Mouse (Mus musculus) myocyte (in vitro differentiated cells): ENCODE data around the gene Cd84. TPM values are rescaled to one million over a fixed set of nuclear protein-coding genes. Genes with fewer than 3 reads are reported as not detected.

Experiments used
- H3K27me3 ChIP-seq: one replicate; pipeline ENCODE4 v1.6.1; 2011; ENCODE audit not compliant: control insufficient read depth, insufficient read depth, insufficient read length
- H3K36me3 ChIP-seq: one replicate; pipeline ENCODE4 v1.6.1; 2011; ENCODE audit not compliant: control insufficient read depth, insufficient read depth
- H3K4me2 ChIP-seq: one replicate; pipeline ENCODE4 v1.6.1; 2011; ENCODE audit warnings: low read depth, control low read depth
- H3K4me3 ChIP-seq: one replicate; pipeline ENCODE4 v1.5.1; 2011; ENCODE audit warnings: mild to moderate bottlenecking, control low read depth, moderate library complexity
- H3K79me2 ChIP-seq: one replicate; pipeline ENCODE4 v1.6.1; 2011; ENCODE audit not compliant: control insufficient read depth, insufficient read depth
- H3ac ChIP-seq: one replicate; pipeline ENCODE4 v1.6.1; 2011; ENCODE audit not compliant: control insufficient read depth, insufficient read length
- CEBPB ChIP-seq: IDR thresholded peaks from 2 replicates; pipeline ENCODE4 v1.6.1; 2011; ENCODE audit warnings: mild to moderate bottlenecking, moderate library complexity; ENCODE audit not compliant: poor library complexity, insufficient read depth, severe bottlenecking
- E2F4 ChIP-seq: IDR thresholded peaks from one replicate; pipeline ENCODE4 v1.6.1; 2011; ENCODE audit warnings: mild to moderate bottlenecking, control low read depth, moderate library complexity; ENCODE audit not compliant: insufficient read depth
- MAX ChIP-seq: IDR thresholded peaks from one replicate; pipeline ENCODE4 v1.6.1; 2011; ENCODE audit warnings: low read depth, mild to moderate bottlenecking, control low read depth
- MYOD1 ChIP-seq, 3 experiments: IDR thresholded peaks; one replicate each; pipeline ENCODE4 v1.6.1; 2011; ENCODE audit warnings: control low read depth in 2 of 3, low read depth in 2 of 3, mild to moderate bottlenecking in 2 of 3, moderate library complexity in 1 of 3; ENCODE audit not compliant: insufficient read length in 2 of 3, control insufficient read depth in 1 of 3
- MYOG ChIP-seq, 3 experiments: IDR thresholded peaks; one replicate each; pipeline ENCODE4 v1.6.1; 2011; ENCODE audit warnings: control low read depth in 2 of 3, low read depth in 2 of 3, mild to moderate bottlenecking in 2 of 3; ENCODE audit not compliant: insufficient read length in 2 of 3, control insufficient read depth in 1 of 3, insufficient read depth in 1 of 3
- POLR2A ChIP-seq: IDR thresholded peaks from one replicate; pipeline ENCODE4 v1.6.1; 2011; ENCODE audit warnings: low read depth, mild to moderate bottlenecking, control low read depth, moderate library complexity; ENCODE audit not compliant: insufficient read length
- POLR2AphosphoS2 ChIP-seq: IDR thresholded peaks from one replicate; pipeline ENCODE4 v1.6.1; 2011; ENCODE audit warnings: low read depth, control low read depth; ENCODE audit not compliant: insufficient read length
- REST ChIP-seq: IDR thresholded peaks from one replicate; pipeline ENCODE4 v1.6.1; 2011; ENCODE audit warnings: mild to moderate bottlenecking, control low read depth, moderate library complexity; ENCODE audit not compliant: insufficient read depth, insufficient read length
- SRF ChIP-seq: IDR thresholded peaks from one replicate; pipeline ENCODE4 v1.6.1; 2011; ENCODE audit warnings: low read depth; ENCODE audit not compliant: control insufficient read depth, insufficient read length
- TCF12 ChIP-seq: IDR thresholded peaks from one replicate; pipeline ENCODE4 v1.6.1; 2011; ENCODE audit warnings: mild to moderate bottlenecking, control low read depth; ENCODE audit not compliant: poor library complexity, insufficient read depth, severe bottlenecking
- TCF3 ChIP-seq: IDR thresholded peaks from one replicate; pipeline ENCODE4 v1.6.1; 2011; ENCODE audit warnings: low read depth, control low read depth; ENCODE audit not compliant: insufficient read length
- USF1 ChIP-seq: IDR thresholded peaks from one replicate; pipeline ENCODE4 v1.6.1; 2011; ENCODE audit warnings: low read depth, mild to moderate bottlenecking, control low read depth, moderate library complexity
- polyA plus RNA-seq: library from polyadenylated mRNA; unstranded; fragments of >200 nt; fragmentation: generic; extraction: Trizol; gene quantifications from one replicate; pipeline ENCODE4 v1.2.1, GENCODE M21; 2012; ENCODE audit warnings: missing spikeins

The Cd84 gene
- polyA plus RNA-seq, 1 experiment = not detected

DNA sequence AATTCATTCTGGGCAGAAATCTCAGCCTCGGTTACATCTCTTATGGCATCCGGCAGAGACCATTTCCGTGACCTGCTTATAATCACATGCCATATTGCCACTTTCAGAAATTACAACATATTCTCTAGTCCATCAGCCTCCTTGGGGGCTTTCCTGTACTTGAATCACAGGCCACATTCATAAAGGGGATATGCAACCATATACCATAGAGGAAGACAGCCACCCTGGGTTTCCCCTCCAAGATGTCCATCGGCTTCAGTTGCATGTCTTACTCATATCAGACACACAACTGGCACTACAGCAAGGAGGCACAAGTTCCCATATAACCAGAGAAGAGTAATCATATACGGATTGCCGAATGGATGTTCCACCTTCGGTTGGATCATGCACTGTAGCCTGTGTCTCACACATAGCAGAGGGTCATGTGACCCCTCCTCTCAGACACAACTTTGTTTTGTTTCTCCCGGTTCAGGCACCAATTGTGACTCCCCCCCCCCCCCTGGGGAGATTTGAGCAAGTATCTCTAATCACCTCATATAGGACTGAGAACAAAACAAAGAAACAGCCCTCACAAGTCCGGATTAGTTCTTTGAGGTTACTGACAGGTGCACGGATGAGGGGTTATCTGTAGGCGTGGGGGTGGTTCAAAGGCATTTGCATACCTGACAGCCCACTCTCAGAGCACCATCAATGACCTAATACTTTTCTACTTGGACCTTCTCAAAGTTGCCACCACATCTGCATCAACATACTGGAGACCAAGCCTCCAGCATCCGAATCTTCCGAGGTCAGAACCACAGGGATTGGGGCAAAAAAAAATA lies 76.4 kb downstream of the Cd84 start:
- Histone ChIP-seq H3K4me2 (no peak overlapping the region), H3K79me2 (no peaks in the 10 kb centered on the region), H3ac (no peak overlapping the region), H3K27me3 (no peaks in the 10 kb centered on the region), H3K36me3 (no peaks in the 10 kb centered on the region), H3K4me3 (no peak overlapping the region)
- TF ChIP-seq USF1 = no peak
- TF ChIP-seq TCF12 = no peak
- TF ChIP-seq TCF3 = no peak
- TF ChIP-seq MAX = no peak
- no peak for TF ChIP-seq MYOG (IDR thresholded peaks at IDR 0.05; ENCODE audit: control insufficient read depth in 1 of 3, insufficient read depth in 1 of 3, insufficient read length in 2 of 3, low read depth in 2 of 3)
- no peak for TF ChIP-seq MYOD1 (IDR thresholded peaks at IDR 0.05; ENCODE audit: control insufficient read depth in 1 of 3, insufficient read length in 2 of 3, low read depth in 2 of 3)
- TF ChIP-seq REST = no peak
- TF ChIP-seq E2F4 = no peak
- TF ChIP-seq POLR2A = no peak
- TF ChIP-seq CEBPB = no peak
- TF ChIP-seq SRF = no peak
- TF ChIP-seq POLR2AphosphoS2 = no peak

DNA sequence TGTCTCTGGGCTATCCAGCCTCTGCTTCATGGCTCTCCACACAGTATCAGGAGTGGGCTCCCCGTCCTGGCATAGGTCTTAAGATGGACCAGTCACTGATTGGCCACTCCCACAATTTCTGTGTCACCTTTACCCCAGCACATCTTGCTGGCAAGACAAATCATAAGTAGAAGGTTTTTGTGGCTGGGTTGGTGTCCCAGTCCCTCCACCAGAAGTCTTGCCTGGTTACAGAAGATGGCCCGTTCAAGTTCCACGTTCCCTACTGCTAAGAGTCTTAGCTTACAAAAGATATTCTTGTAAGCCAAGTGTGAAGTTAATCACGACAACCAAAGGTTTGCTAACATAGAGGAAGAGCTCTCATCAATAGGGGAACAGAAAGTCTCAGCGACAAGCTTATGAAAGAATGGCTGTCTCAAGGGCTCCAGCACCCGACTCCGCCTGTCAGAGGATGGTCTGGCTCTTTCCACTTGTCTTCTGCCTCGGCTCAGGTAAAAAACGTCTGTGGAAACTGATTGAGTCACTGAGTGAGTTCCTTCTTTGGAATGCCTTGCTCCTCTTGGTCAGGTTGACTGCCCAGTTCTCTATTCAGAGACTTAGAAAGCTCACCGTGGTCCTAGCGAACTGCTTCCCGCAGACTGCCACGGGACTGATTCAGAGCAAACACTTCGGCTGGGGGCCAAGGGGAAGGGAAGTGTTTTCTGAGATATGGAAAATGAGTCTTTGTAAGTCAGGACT lies 78.0 kb downstream of the Cd84 start, which contains the start of gene Slamf6:
TSS of gene Slamf6 (plus strand) at position 211 of the 735 bp plus-strand sequence.
- H3K4me3 ChIP-seq = no peak within 1 kb of the TSS
- H3K4me2 ChIP-seq = no peak within 1 kb of the TSS
- no peaks in the 10 kb centered on the region for H3K36me3 ChIP-seq

DNA sequence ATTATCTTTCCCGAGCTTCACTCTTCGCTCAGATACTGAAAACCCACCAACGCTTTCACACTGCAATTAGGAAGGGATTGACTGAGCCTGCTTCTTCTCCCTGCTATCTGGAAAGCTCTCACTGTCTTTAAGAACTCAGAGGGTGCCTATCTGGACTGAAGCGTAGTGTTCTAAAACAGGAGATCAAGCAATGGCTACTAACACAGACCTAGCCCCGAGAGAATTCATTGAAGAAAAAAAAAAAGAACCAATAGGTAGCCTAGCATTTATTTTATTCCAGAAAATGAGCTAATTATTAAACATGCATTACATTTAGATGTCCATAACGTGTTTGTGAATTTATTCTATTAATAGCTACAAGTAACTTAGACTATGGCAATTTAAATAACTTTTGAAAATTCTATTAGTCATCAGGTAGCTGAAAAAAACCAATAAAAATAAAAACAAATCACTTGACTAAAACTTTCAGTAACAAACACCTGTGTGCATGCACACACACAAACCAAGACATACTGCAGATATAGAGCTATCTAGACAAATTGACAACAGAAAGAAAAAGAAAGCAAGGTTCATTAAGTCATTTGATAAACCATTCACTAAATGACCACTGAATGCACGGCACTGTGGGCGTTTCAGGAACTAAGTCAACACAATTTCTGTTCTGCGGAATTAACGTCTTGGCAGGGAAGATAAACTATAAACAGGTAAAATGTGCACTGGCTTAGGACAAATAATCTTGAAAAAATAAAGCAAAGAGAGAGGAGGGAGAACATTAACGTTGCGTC lies 78.8 kb downstream of the Cd84 start:
- Histone ChIP-seq H3K79me2 (no peaks in the 10 kb centered on the region), H3K36me3 (no peaks in the 10 kb centered on the region), H3K27me3 (no peaks in the 10 kb centered on the region), H3K4me3 (no peak overlapping the region), H3ac (no peak overlapping the region), H3K4me2 (no peak overlapping the region)
- TF ChIP-seq MYOG (IDR thresholded peaks at IDR 0.05; ENCODE audit: control insufficient read depth in 1 of 3, insufficient read depth in 1 of 3, insufficient read length in 2 of 3, low read depth in 2 of 3) (no peak), SRF (no peak), USF1 (no peak), E2F4 (no peak), POLR2AphosphoS2 (no peak), MAX (no peak), POLR2A (no peak), CEBPB (no peak), TCF12 (no peak), REST (no peak), MYOD1 (IDR thresholded peaks at IDR 0.05; ENCODE audit: control insufficient read depth in 1 of 3, insufficient read length in 2 of 3, low read depth in 2 of 3) (no peak), TCF3 (no peak)

More for the DNA sequence above, 78.0 kb downstream of the Cd84 start, which contains the start of gene Slamf6:
- Histone ChIP-seq H3ac (no peak within 1 kb of the TSS), H3K79me2 (no peaks in the 10 kb centered on the region), H3K27me3 (no peaks in the 10 kb centered on the region)
- no peak for TF ChIP-seq E2F4
- TF ChIP-seq POLR2A = no peak
- no peak for TF ChIP-seq SRF
- no peak for TF ChIP-seq MYOG (IDR thresholded peaks at IDR 0.05; ENCODE audit: control insufficient read depth in 1 of 3, insufficient read depth in 1 of 3, insufficient read length in 2 of 3, low read depth in 2 of 3)
- TF ChIP-seq POLR2AphosphoS2 = no peak
- no peak for TF ChIP-seq CEBPB
- no peak for TF ChIP-seq MYOD1 (IDR thresholded peaks at IDR 0.05; ENCODE audit: control insufficient read depth in 1 of 3, insufficient read length in 2 of 3, low read depth in 2 of 3)
- TF ChIP-seq TCF12 = no peak
- no peak for TF ChIP-seq MAX
- TF ChIP-seq USF1 = no peak
- no peak for TF ChIP-seq TCF3
- TF ChIP-seq REST = no peak

DNA sequence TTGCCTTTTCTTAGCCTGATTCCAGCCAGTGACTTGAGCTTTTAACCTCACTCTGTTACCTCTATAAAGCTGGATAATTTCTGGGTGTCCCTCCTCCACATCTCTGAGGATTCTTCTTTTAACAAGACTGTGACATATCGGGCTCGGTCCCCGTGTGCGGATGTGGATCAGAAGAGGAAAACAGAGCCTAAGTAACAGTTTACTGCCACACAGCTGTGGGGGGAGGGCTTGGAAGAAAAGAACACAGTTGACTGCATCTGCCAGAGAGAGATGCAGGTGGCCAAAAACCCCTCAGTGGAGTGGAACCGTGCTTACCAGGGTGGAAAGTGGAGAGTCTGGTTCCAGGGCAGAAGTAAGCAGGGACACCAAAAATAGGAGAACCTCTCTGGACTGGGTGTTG lies 79.7 kb downstream of the Cd84 start:
- Histone ChIP-seq H3K27me3 (no peaks in the 10 kb centered on the region), H3K36me3 (no peaks in the 10 kb centered on the region), H3K4me3 (no peak overlapping the region), H3ac (no peak overlapping the region), H3K4me2 (no peak overlapping the region), H3K79me2 (no peaks in the 10 kb centered on the region)
- TF ChIP-seq POLR2AphosphoS2 = no peak
- TF ChIP-seq MYOD1 (IDR thresholded peaks at IDR 0.05; ENCODE audit: control insufficient read depth in 1 of 3, insufficient read length in 2 of 3, low read depth in 2 of 3) = no peak
- TF ChIP-seq USF1 = no peak
- TF ChIP-seq TCF12 = no peak
- TF ChIP-seq CEBPB = no peak
- TF ChIP-seq E2F4 = no peak
